Mouse (Mus musculus): Measurements from ENCODE around the gene Specc1l. TPM values are rescaled to one million over a fixed set of nuclear protein-coding genes. Genes with fewer than 3 reads are reported as not detected.
"Not testable (repeated sequence)": the region's sequence is repeated elsewhere in the genome, so short reads cannot be mapped to it uniquely, and the experiment has no call there.

The Specc1l gene
- polyA plus RNA-seq, 1 experiment from 2014 or later = 45.8 TPM

DNA sequence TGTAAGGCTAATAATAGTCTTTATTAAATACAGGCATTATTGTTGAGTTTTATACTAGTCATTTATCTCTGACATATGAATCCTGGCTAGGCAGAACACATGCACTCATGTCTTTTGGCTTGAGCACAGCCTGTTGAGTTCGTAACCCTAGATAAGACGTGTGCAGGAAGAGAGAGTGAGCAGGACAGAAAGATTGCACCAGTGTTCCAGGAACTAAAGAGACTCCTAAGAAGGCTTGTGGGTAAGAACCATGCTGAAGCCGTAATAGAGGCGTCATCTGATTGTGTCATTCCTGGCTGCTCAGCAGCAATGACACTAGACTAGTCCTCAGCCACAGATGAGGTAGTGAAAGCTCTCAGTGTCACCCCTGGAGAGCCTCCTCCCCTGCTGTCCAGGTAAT is 61.1 kb downstream of the Specc1l start:
- ChIA-PET POLR2A (no interaction called here), CTCF (interaction anchor here (1.0 kb wide), 1 partner anchor 91 kb away, joined by 3 read pairs; no protein-coding TSS in a partner anchor)
- no peaks in the 10 kb centered on the region for H3K27me3 ChIP-seq
- TF ChIP-seq CTCF (IDR thresholded peaks at IDR 0.05) = no peak
- in situ Hi-C loops (cut with MboI; ENCODE audit: low pct_unique_long_range_greater_than_20kb) = no loop called here
- DNase-seq (ENCODE audit: low read depth, low spot score) (no peak), ATAC-seq (no peak)

DNA sequence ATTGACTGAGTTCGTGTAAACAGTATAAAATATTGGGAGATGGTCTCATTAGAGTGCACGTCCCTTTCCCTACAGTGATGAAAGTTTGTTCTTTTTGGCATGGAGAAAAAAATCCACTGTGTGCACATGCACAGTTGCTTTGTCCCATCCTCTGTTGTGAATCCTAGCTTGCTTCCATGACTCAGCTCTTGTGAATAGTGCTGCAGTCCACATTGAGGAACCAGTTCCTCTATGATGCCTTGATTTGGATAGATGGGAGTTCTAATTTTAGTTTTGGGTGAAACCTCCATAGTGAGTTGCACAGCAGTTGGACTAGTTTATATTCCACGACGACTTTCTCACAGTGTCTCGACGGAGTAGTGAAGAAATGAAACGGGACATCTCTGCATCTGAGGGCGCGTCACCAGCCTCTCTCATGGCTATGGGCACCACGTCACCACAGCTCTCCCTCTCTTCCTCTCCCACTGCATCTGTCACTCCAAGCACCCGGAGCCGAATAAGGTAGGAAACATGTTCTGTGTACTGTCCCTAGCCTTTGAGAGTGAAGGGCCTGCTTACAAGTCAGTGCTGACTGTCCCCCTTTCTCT is 64.6 kb downstream of the Specc1l start:
- ATAC-seq (no peak), DNase-seq (ENCODE audit: low read depth, low spot score) (no peak)
- no peak for TF ChIP-seq CTCF (IDR thresholded peaks at IDR 0.05)
- H3K27me3 ChIP-seq = no peaks in the 10 kb centered on the region
- POLR2A ChIA-PET = no interaction called here
- in situ Hi-C loops (cut with MboI; ENCODE audit: low pct_unique_long_range_greater_than_20kb) = no loop called here
- CTCF ChIA-PET = interaction anchor here (1.3 kb wide), 1 partner anchor 12 kb away, joined by 3 read pairs; no protein-coding TSS in a partner anchor

DNA sequence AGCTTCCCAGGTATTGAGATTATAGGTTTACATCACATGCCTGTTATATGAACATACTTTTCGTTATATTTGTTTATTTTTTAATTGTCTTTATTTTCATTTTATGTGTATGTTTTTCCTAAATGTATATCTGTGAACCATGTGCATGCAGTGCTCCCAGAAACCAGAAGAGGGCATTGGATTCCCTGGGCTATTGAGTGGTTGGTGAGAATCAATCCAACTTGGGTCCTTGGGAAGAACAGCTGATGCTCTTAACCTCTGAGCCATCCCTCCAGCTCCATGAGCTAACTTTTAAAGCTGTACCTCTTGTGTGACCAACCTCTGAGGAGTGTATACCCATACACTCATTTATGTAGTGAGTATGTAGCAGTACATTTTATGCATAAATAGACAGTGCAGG is 65.6 kb downstream of the Specc1l start:
- peak; percentile 74 for TF ChIP-seq CTCF (IDR thresholded peaks at IDR 0.05)
- CTCF ChIA-PET = interaction anchor here (1.1 to 1.3 kb wide), 3 partner anchors 11 to 163 kb away, joined by 3 to 5 read pairs (median 3); no protein-coding TSS in a partner anchor

DNA sequence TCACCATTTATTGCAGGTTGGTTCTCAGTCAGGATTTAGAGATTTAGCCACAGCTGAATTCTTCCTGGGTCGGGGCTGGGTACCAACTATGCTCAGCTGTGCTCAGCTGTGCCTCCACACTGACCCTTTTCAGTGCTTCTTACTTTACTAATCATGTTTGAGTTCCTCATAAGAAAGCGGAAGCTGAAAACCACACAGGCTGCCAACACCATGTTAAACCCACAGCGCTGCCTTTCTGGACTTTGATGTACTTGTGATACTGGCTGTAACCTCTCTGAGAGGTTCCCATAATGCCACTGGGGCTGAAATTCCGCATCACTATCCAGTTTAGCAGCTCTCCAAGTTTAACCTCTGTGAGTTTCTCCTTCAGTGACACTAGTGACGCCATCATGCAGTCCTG is 70.8 kb downstream of the Specc1l start:
- CTCF ChIA-PET = no interaction called here
- POLR2A ChIA-PET = no interaction called here
- no peak for TF ChIP-seq CTCF (IDR thresholded peaks at IDR 0.05)
- ATAC-seq = no peak
- no peak for DNase-seq (ENCODE audit: low read depth, low spot score)
- in situ Hi-C loops (cut with MboI; ENCODE audit: low pct_unique_long_range_greater_than_20kb) = no loop called here
- no peaks in the 10 kb centered on the region for H3K27me3 ChIP-seq

More for the DNA sequence above, 65.6 kb downstream of the Specc1l start:
- in situ Hi-C loops (cut with MboI; ENCODE audit: low pct_unique_long_range_greater_than_20kb) = no loop called here
- no peak for ATAC-seq
- no peak for DNase-seq (ENCODE audit: low read depth, low spot score)
- POLR2A ChIA-PET = no interaction called here
- no peaks in the 10 kb centered on the region for H3K27me3 ChIP-seq

DNA sequence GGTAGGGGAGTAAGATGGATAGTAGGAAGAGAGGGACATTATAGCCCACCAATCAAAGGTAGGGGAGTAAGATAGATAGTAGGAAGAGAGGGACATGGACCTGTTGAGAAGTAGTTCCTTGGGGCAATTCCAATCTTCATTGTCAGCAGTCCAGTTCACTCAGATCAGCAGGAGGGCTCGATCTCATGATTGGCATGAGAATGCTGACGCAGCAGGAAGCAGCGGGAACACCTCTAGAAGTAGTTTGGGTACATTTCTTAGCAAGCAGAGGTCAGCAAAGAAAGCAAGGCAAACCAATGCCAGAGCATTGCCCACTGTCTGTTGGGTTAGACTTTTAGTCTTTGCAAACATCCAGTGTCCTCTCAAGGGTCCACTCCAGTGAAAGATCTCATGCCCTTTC is 71.9 kb downstream of the Specc1l start:
- no peaks in the 10 kb centered on the region for H3K27me3 ChIP-seq
- CTCF ChIA-PET = interaction anchor here (0.6 to 2.3 kb wide), 3 partner anchors 15 to 107 kb away, joined by 3 to 8 read pairs (median 4); no protein-coding TSS in a partner anchor
- in situ Hi-C loops (cut with MboI; ENCODE audit: low pct_unique_long_range_greater_than_20kb) = no loop called here
- DNase-seq (ENCODE audit: low read depth, low spot score) (no peak), ATAC-seq (no peak)
- no peak for TF ChIP-seq CTCF (IDR thresholded peaks at IDR 0.05)
- POLR2A ChIA-PET = no interaction called here

DNA sequence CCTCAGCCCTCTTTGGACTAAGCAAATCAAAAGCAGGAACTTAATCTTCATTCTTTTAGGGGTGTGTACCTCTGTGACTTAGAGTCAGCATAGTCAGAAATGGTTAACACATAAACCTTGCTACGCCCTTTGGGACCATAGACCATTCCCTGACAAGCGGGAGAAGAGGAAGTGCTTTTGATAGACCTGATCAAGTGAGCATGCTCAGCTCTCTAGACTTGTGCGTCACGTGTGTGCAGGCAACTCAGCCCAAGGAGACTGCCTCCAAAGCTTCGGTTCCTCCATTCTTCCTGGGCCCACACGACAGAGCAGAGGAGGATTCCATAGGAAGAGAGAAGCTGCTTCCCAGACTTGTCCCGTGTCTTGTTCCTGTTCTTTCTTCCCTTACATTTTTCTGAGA is 76.7 kb downstream of the Specc1l start:
- in situ Hi-C loops (cut with MboI; ENCODE audit: low pct_unique_long_range_greater_than_20kb) = no loop called here
- DNase-seq (ENCODE audit: low read depth, low spot score) (no peak), ATAC-seq (no peak)
- CTCF ChIA-PET = interaction anchor here (1.5 kb wide), 1 partner anchor 12 kb away, joined by 3 read pairs; no protein-coding TSS in a partner anchor
- no peak for TF ChIP-seq CTCF (IDR thresholded peaks at IDR 0.05)
- H3K27me3 ChIP-seq = no peaks in the 10 kb centered on the region
- POLR2A ChIA-PET = no interaction called here

DNA sequence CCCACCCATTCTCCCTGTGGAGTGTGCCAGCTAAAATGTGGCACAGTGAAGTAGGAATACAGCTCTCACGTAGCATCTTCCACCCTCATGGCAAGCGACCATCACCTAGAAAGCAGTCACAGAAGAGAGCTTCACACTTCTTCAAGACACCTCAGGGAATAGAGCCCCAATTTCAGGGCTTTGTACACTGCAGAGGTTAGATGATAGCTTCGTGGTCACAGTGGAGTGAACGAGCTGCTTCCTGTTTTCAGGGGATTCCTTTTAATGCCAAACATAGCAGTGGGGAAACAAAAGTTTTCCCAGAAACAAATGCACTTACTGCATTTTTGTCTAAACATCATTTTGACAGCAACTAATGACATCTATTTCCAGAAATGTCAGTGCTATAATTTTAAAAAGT is 77.5 kb downstream of the Specc1l start:
- in situ Hi-C loops (cut with MboI; ENCODE audit: low pct_unique_long_range_greater_than_20kb) = no loop called here
- ChIA-PET CTCF (interaction anchor here (1.5 to 2.9 kb wide), 3 partner anchors 13 to 150 kb away, joined by 3 to 8 read pairs (median 6); no protein-coding TSS in a partner anchor), POLR2A (no interaction called here)
- no peak for DNase-seq (ENCODE audit: low read depth, low spot score)
- no peak for TF ChIP-seq CTCF (IDR thresholded peaks at IDR 0.05)
- ATAC-seq = no peak
- H3K27me3 ChIP-seq = no peaks in the 10 kb centered on the region

DNA sequence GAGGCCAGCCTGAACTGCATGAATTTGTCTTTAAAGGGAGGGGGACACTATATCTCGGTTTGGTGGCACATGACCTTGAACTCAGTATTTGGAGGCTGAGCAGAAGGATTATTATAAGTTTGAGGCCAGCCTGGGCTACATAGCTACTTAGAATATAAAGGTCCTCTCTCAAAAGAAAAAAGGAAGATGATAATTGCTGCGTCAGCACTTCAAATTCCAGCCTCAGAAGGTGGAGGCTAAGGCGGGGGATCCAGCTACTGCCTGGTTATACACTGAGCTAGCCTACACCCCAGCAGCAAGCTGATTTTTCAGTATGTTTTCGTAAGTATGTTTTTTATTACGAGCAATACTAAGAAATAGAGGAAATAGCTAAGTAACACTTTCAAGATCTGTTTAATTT is 78.8 kb downstream of the Specc1l start:
- no peaks in the 10 kb centered on the region for H3K27me3 ChIP-seq
- DNase-seq (ENCODE audit: low read depth, low spot score) (no peak), ATAC-seq (no peak)
- ChIA-PET CTCF (interaction anchor here (1.2 to 2.9 kb wide), 3 partner anchors 30 to 149 kb away, joined by 4 to 8 read pairs (median 6); no protein-coding TSS in a partner anchor), POLR2A (interaction anchor here (0.6 kb wide), 1 partner anchor 9 kb away, joined by 3 read pairs; no protein-coding TSS in a partner anchor)
- TF ChIP-seq CTCF (IDR thresholded peaks at IDR 0.05) = no peak
- in situ Hi-C loops (cut with MboI; ENCODE audit: low pct_unique_long_range_greater_than_20kb) = no loop called here

DNA sequence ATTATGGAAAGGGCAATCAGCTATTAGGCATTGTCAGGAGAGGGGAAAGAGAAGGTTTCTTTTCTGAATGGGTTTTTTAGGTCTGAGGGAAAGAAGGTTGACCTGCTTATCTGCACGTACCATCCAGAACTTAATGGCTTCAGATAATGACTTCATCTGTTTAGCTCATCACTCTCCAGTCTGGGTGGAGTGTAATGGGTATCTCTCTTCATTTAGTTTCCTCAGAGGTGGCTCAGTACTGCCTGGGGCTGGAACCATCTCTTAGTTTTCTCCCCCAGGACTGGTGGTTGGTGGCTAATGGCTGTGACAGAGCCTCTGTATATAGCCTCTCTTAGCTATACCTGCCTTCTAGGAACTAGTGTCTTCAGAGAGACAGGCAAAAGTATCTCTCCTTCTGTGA is 79.5 kb downstream of the Specc1l start:
- ChIA-PET CTCF (interaction anchor here (1.1 to 2.9 kb wide), 4 partner anchors 31 to 148 kb away, joined by 4 to 8 read pairs (median 5); no protein-coding TSS in a partner anchor), POLR2A (interaction anchor here (0.6 kb wide), 1 partner anchor 8 kb away, joined by 3 read pairs; no protein-coding TSS in a partner anchor)
- DNase-seq (ENCODE audit: low read depth, low spot score) (no peak), ATAC-seq (no peak)
- no peak for TF ChIP-seq CTCF (IDR thresholded peaks at IDR 0.05)
- H3K27me3 ChIP-seq = no peaks in the 10 kb centered on the region
- in situ Hi-C loops (cut with MboI; ENCODE audit: low pct_unique_long_range_greater_than_20kb) = no loop called here

DNA sequence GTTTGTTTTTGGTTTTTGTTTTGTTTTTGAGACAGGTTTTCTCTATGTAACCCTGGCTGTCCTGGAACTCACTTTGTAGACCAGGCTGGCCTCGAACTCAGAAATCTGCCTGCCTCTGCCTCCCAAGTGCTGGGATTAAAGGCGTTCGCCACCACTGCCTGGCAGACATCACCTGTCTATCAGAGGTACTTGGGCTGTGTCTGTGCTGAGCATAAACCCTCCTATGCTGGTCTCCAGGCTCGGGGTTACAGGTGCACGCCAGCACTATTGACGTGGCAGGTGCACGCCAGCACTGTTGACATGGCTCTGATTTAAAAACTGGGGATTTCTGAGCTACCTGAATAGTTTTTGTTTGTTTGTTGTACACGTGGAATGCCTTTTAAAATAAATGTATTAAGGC is 80.3 kb downstream of the Specc1l start:
- DNase-seq (ENCODE audit: low read depth, low spot score); H3K27me3 ChIP-seq; ATAC-seq; in situ Hi-C loops (cut with MboI; ENCODE audit: low pct_unique_long_range_greater_than_20kb); POLR2A ChIA-PET: not testable (repeated sequence)
- CTCF ChIA-PET = interaction anchor here (1.1 kb wide), 1 partner anchor 143 kb away, joined by 4 read pairs; no protein-coding TSS in a partner anchor

DNA sequence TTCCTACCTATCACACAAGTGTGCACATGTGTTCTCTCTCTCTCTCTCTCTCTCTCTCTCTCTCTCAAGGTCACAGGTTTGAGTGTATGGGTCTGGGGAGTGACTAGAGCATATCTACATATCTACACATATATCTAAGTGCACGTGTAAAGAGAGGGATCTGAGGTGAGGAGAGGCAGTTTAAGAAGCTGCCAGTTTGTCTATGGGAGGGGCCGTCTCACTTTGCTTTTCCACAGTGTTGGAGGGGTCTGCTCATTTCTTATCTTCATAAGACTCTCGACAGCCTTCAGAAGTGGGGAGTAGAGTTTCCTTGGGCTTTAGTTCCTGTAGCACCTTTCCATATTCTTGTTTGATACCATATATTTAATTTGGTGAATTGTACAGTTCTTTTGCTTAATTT is 81.4 kb downstream of the Specc1l start:
- DNase-seq (ENCODE audit: low read depth, low spot score) (no peak), ATAC-seq (no peak)
- CTCF ChIA-PET = no interaction called here
- H3K27me3 ChIP-seq = no peaks in the 10 kb centered on the region
- in situ Hi-C loops (cut with MboI; ENCODE audit: low pct_unique_long_range_greater_than_20kb) = no loop called here
- TF ChIP-seq CTCF (IDR thresholded peaks at IDR 0.05) = no peak
- POLR2A ChIA-PET = interaction anchor here (1.3 to 1.5 kb wide), 2 partner anchors 9 to 11 kb away, joined by 3 to 5 read pairs; no protein-coding TSS in a partner anchor
